In the genomic region with DNA sequence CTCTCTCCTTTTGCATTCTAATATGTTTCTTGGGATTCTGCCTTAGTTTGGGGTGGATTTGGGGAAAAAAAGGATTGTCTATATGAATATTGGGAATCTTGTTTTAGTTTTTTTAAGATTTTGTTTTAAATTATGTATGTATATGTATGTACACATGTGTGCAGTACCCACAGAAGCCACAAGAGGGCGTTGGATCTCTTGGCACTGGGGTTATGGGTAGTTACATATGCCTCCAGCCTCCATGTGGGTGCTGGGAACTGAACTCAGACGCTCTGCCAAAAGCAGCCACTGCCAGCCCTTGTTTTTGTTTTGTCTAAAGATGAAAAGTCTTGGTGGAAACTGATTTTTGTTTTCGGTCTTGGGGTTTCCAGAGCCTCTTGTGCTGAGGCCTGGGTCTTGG, we compare ENCODE assay signal across 24 mouse cellular contexts. TPM values are rescaled to one million over a fixed set of nuclear protein-coding genes. Genes with fewer than 3 reads are reported as not detected.
DNase-seq lines count a peak whose midpoint lies in the region; ATAC-seq and TF ChIP-seq lines count a peak whose summit lies in the region.
"Had no signal": no experiment of that assay in that cellular context is flagged by ENCODE, and none has a peak within 500 bp of the region (broad histone marks: within the 10 kb centered on the region; RNA-seq: fewer than 3 reads in every experiment).

No protein-coding gene starts in this region.

- H3K4me2 ChIP-seq in forebrain, embryonic 15.5 days (replicated peaks): no peak overlapping the region
- H3K4me2 ChIP-seq: intestine, embryonic 15.5 days; neural tube, embryonic 12.5 days had no signal

- no peaks in the 10 kb centered on the region for H3K4me1 ChIP-seq in forebrain, embryonic 15.5 days
- H3K4me1 ChIP-seq: embryonic facial prominence, embryonic 10.5 days; heart, embryonic 10.5 days; intestine, embryonic 15.5 days; limb, embryonic 10.5 days; neural tube, embryonic 12.5 days had no signal

- no peak overlapping the region for H3K27ac ChIP-seq in layer of hippocampus, adult 2 months
- H3K27ac ChIP-seq in forebrain, embryonic 15.5 days (replicated peaks): no peak overlapping the region
- H3K27ac ChIP-seq: embryonic facial prominence, embryonic 10.5 days; heart, embryonic 10.5 days; intestine, embryonic 15.5 days; limb, embryonic 10.5 days; neural tube, embryonic 12.5 days had no signal

- peak; percentile 68 for TF ChIP-seq CTCF in layer of hippocampus, adult 2 months (conservative IDR thresholded peaks at IDR 0.05)

- no peaks in the 10 kb centered on the region for H3K36me3 ChIP-seq in forebrain, embryonic 15.5 days
- H3K36me3 ChIP-seq: embryonic facial prominence, embryonic 10.5 days; G1E; heart, embryonic 10.5 days; intestine, embryonic 15.5 days; limb, embryonic 10.5 days; neural tube, embryonic 12.5 days had no signal

- ATAC-seq in CD4-positive, CD25-positive, alpha-beta regulatory T cell, adult 4 months: no peak
- ATAC-seq in forebrain, embryonic 15.5 days (replicated peaks): no peak
- ATAC-seq: intestine, embryonic 15.5 days; midbrain, embryonic 16.5 days had no signal

- no peaks in the 10 kb centered on the region for H3K27me3 ChIP-seq in forebrain, embryonic 15.5 days
- H3K27me3 ChIP-seq: intestine, embryonic 15.5 days; neural tube, embryonic 12.5 days had no signal

- 60% methylated on average over 3 of the region's 3 CpGs for WGBS in forebrain, embryonic 15.5 days

- no peak overlapping the region for H3K9ac ChIP-seq in forebrain, embryonic 15.5 days (replicated peaks)
- H3K9ac ChIP-seq: intestine, embryonic 15.5 days; neural tube, embryonic 12.5 days had no signal

- DNase-seq in CD4-positive, CD25-positive, alpha-beta regulatory T cell, adult 2 months (ENCODE audit: low read depth, low spot score): peak; percentile 27
- no peak for DNase-seq in layer of hippocampus, adult 2 months (ENCODE audit: low spot score in 2 of 2)
- no peak for DNase-seq in layer of hippocampus, adult 9-10 months (ENCODE audit: low spot score)
- DNase-seq in thymus, postnatal 4 days: peak; percentile 22
- DNase-seq in thymus, postnatal 36 days: no peak
- DNase-seq in testis, postnatal 14 days (ENCODE audit: low spot score): peak; percentile 31
- DNase-seq: adrenal gland, postnatal 14 days; cerebellum, postnatal 10 days; gastrocnemius, postnatal 14 days; heart, postnatal 4 days; kidney, postnatal 14 days; lung, adult 18-20 months; right cerebral cortex, postnatal 4 days; thymus, postnatal 14 days had no signal

- no peaks in the 10 kb centered on the region for H3K9me3 ChIP-seq in forebrain, embryonic 15.5 days
- H3K9me3 ChIP-seq: embryonic facial prominence, embryonic 10.5 days; heart, embryonic 10.5 days; intestine, embryonic 15.5 days; limb, embryonic 10.5 days; neural tube, embryonic 12.5 days had no signal

- H3K4me3 ChIP-seq in layer of hippocampus, adult 2 months: no peak overlapping the region
- H3K4me3 ChIP-seq in forebrain, embryonic 15.5 days: no peak overlapping the region
- H3K4me3 ChIP-seq: embryonic facial prominence, embryonic 10.5 days; erythroblast, embryonic 14.5 days; heart, embryonic 10.5 days; intestine, embryonic 15.5 days; limb, embryonic 10.5 days; neural tube, embryonic 12.5 days had no signal

RNA-seq across cellular contexts. Expression of a gene that starts 59.6 kb away (rescaled TPM):
- polyA plus RNA-seq in CD4-positive, CD25-positive, alpha-beta regulatory T cell, adult 4 months (2017; shearing (Covaris generic)): 10 to 100 TPM in 1 of 2 experiments, 1 to 10 TPM in 1; 7.9 to 12.5 TPM
- total RNA-seq in layer of hippocampus, adult 2 months (2021): 100 to 1,000 TPM; 140 to 165 TPM
- polyA plus RNA-seq in forebrain, embryonic 15.5 days (2015; fragmentation: Nextera tagmentation; extraction: Ambion mirVana): 183 and 193 TPM in 2 replicates

Comparison
In these comparisons a context has a peak if more than half of its experiments do, and no peak if none do; other contexts are left out.
1. DNase-seq: peak in CD4-positive, CD25-positive, alpha-beta regulatory T cell, adult 2 months (single experiment), thymus, postnatal 4 days (single experiment) and testis, postnatal 14 days (single experiment); none in layer of hippocampus, adult 2 months (0 of 2), layer of hippocampus, adult 9-10 months (single experiment) and thymus, postnatal 36 days (0 of 2).
2. RNA of a gene that starts 59.6 kb away (polyA plus RNA-seq): 183 to 193 TPM in forebrain, embryonic 15.5 days; 7.9 to 12.5 TPM in CD4-positive, CD25-positive, alpha-beta regulatory T cell, adult 4 months; every median in the first group is over 10 times any median in the second.